Mouse (Mus musculus) left cerebral cortex, adult 6 months (tissue): ENCODE measurements around the gene Olfr1431. TPM values are rescaled to one million over a fixed set of nuclear protein-coding genes. Genes with fewer than 3 reads are reported as not detected.

Experiments used
- long read RNA-seq, 2 experiments: library from polyadenylated mRNA; unstranded; transcript quantifications; one replicate each; pipeline ENCODE4 v2.0.0; 2019 to 2020
- polyA plus RNA-seq: library from polyadenylated mRNA; unstranded; fragments of <200 nt; fragmentation: Nextera tagmentation; gene quantifications from 2 replicates; pipeline ENCODE4 v1.2.3, GENCODE M21; 2021

Olfr1431 gene
- not detected in 2 replicates for polyA plus RNA-seq
- long read RNA-seq, experiment 1 = 0 reads
- long read RNA-seq, experiment 2 = 0 reads

GRCm38 (mm10) chr19:12200334-12200733, at the start of gene Olfr1431:
Gene Olfr1431 (plus strand): TSS chr19:12200634.

DNA sequence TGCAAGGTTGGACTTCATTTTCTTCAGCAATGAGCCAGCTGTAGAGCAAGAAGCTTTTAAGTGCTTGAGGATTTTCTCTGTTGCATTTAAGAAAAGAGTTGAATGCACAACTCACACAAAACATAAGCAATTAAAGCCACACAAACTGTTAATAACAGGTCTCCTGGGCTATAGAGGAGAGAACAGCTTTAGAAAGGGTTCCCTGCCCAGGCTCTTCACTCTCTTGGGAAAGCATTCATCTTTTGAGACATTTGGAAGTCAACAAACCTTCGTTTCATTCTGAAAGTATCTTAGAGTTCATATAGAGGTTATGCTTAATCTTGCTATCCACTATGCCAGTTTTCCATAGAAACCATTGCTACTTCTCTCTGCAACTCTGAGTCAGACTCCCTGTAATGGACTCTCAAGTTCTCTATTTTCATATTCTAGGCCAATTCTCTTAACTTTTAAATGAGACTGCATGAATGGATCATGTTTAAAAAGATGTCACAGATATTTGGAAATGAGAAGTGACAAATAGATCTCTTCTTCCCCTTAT, 30.3 kb upstream of the Olfr1431 start, which contains the start of gene Olfr1555-ps1:
Olfr1555-ps1 (minus strand) TSS at position 51 of the 538 bp plus-strand sequence.

GRCm38 (mm10) chr19:12232496-12232895, 32.1 kb downstream of the Olfr1431 start, which contains the start of gene Olfr1432:
Gene Olfr1432 (minus strand): TSS chr19:12232596.

DNA sequence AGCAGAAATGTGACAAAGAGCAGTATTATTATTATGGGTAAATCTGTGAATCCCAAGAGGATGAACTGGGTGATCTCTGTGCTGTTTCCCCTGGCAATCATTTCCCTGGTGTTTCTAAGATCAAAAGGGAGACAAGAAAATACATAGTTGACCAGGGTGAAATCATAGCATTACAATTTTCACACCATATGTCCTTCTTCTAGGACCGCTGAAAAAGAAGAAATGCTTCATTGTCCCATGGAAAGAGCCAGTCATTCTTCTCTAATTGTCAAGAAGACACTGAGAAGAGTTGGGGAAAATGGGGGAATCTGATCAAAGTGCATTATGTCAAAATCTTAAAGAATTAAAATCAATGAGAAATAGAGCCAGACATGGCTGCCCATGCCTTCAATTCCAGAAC, 41.1 kb downstream of the Olfr1431 start, which contains the start of gene Olfr262:
Olfr262 (minus strand) TSS at position 101 of the 400 bp plus-strand sequence.

DNA sequence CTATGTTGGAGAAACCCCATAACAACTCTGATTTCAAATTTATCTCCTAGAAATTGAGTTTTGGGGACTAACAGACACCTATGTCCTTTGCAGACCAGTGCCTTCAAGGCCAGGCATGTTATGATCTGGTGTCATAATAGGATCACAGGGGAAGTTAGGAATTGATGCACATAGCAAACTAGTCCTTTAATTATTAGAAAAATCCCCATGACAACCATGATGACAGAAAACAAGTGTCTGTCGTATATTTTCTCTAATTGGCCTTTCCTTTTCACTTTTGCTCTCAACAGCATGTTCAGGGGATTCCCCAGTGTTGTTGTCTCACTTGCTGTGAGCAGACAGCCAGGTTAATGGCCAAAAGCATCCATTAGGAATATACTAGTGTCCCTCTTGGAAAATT, 60.3 kb downstream of the Olfr1431 start, which contains the start of gene Olfr235:
Olfr235 (plus strand) TSS at position 301 of the 400 bp plus-strand sequence.

Other genes starting within 250 kb of the Olfr1431 start
- 5.7 and 5.8 TPM in 2 replicates for gene Osbp, start 234.7 kb upstream of the Olfr1431 start, polyA plus RNA-seq
- not detected in 2 replicates for gene Olfr1423, start 159.3 kb upstream of the Olfr1431 start, polyA plus RNA-seq
- gene Olfr1424, start 138.0 kb upstream of the Olfr1431 start, polyA plus RNA-seq = not detected in 2 replicates
- gene Olfr1425, start 122.9 kb upstream of the Olfr1431 start, polyA plus RNA-seq = not detected in 2 replicates
- not detected in 2 replicates for gene Olfr1426, start 108.6 kb upstream of the Olfr1431 start, polyA plus RNA-seq
- not detected in 2 replicates for gene Olfr1427, start 97.3 kb upstream of the Olfr1431 start, polyA plus RNA-seq
- not detected in 2 replicates for gene Olfr1428, start 84.7 kb upstream of the Olfr1431 start, polyA plus RNA-seq
- not detected in 2 replicates for gene Olfr76, start 77.4 kb upstream of the Olfr1431 start, polyA plus RNA-seq
- not detected in 2 replicates for gene Olfr1555-ps1, start 30.5 kb upstream of the Olfr1431 start, polyA plus RNA-seq
- gene Olfr1432, start 32.0 kb downstream of the Olfr1431 start, polyA plus RNA-seq = not detected in 2 replicates
- not detected in 2 replicates for gene Olfr262, start 41.0 kb downstream of the Olfr1431 start, polyA plus RNA-seq
- gene Olfr235, start 60.4 kb downstream of the Olfr1431 start, polyA plus RNA-seq = not detected in 2 replicates
- gene Olfr1434, start 79.2 kb downstream of the Olfr1431 start, polyA plus RNA-seq = not detected in 2 replicates
- gene Olfr1436, start 98.5 kb downstream of the Olfr1431 start, polyA plus RNA-seq = not detected in 2 replicates
- not detected in 2 replicates for gene Olfr1437, start 124.5 kb downstream of the Olfr1431 start, polyA plus RNA-seq
- gene Olfr1438-ps1, start 135.3 kb downstream of the Olfr1431 start, polyA plus RNA-seq = not detected in 2 replicates
- not detected in 2 replicates for gene Olfr1440, start 186.6 kb downstream of the Olfr1431 start, polyA plus RNA-seq
- gene Olfr1441, start 216.8 kb downstream of the Olfr1431 start, polyA plus RNA-seq = not detected in 2 replicates
- gene Pfpl, start 227.3 kb downstream of the Olfr1431 start, polyA plus RNA-seq = not detected in 2 replicates